Mouse (Mus musculus) limb, embryonic 13.5 days (tissue): ENCODE measurements around the gene Stox2. TPM values are rescaled to one million over a fixed set of nuclear protein-coding genes. Genes with fewer than 3 reads are reported as not detected.

Experiments
- ATAC-seq: fragments of 200-750 bp; cut with Nextera tagmentation; 2 replicates; pipeline ENCODE4 v1.8.0; 2017; ENCODE audit warnings: low read depth, moderate number of reproducible peaks, moderate TSS enrichment; ENCODE audit not compliant: low FRiP score
- H3K27ac ChIP-seq: fragments of 300-500 bp; sonication (generic); 2 replicates; pipeline ENCODE4 v1.5.1; 2015; ENCODE audit warnings: inconsistent platforms, mild to moderate bottlenecking, moderate library complexity
- H3K27me3 ChIP-seq: fragments of 300-500 bp; sonication (generic); 2 replicates; pipeline ENCODE4 v1.6.1; 2015; ENCODE audit warnings: mild to moderate bottlenecking, inconsistent platforms
- H3K36me3 ChIP-seq: fragments of 300-500 bp; sonication (generic); 2 replicates; pipeline ENCODE4 v1.6.1; 2015; ENCODE audit warnings: inconsistent platforms, mild to moderate bottlenecking, moderate library complexity
- H3K4me1 ChIP-seq: fragments of 300-500 bp; sonication (generic); 2 replicates; pipeline ENCODE4 v1.6.1; 2015; ENCODE audit warnings: inconsistent platforms
- H3K4me2 ChIP-seq: fragments of 300-500 bp; sonication (generic); replicated peaks from 2 replicates; pipeline ENCODE4 v1.6.1; 2015; ENCODE audit warnings: inconsistent platforms, mild to moderate bottlenecking, moderate library complexity
- H3K4me3 ChIP-seq: fragments of 300-500 bp; sonication (generic); 2 replicates; pipeline ENCODE4 v1.5.1; 2015; ENCODE audit warnings: moderate library complexity, mild to moderate bottlenecking, inconsistent platforms
- H3K9ac ChIP-seq: fragments of 300-500 bp; sonication (generic); 2 replicates; pipeline ENCODE4 v1.6.1; 2015; ENCODE audit warnings: mild to moderate bottlenecking, inconsistent platforms
- H3K9me3 ChIP-seq: fragments of 300-500 bp; sonication (generic); 2 replicates; pipeline ENCODE4 v1.6.1; 2016; ENCODE audit warnings: inconsistent platforms
- WGBS: fragments of 180-500 bp; shearing (Covaris S2); methylation state at CpG from one replicate; pipeline ENCODE4 v1.1.7; 2015; 5-methylcytosine and 5-hydroxymethylcytosine counted together
- polyA plus RNA-seq: library from polyadenylated mRNA; unstranded; fragments of >200 nt; fragmentation: Nextera tagmentation; extraction: Ambion mirVana; gene quantifications from 2 replicates; pipeline ENCODE4 v1.2.1, GENCODE M21; 2015

Gene Stox2
- polyA plus RNA-seq, 1 experiment from 2014 or later: 21.4 TPM

DNA sequence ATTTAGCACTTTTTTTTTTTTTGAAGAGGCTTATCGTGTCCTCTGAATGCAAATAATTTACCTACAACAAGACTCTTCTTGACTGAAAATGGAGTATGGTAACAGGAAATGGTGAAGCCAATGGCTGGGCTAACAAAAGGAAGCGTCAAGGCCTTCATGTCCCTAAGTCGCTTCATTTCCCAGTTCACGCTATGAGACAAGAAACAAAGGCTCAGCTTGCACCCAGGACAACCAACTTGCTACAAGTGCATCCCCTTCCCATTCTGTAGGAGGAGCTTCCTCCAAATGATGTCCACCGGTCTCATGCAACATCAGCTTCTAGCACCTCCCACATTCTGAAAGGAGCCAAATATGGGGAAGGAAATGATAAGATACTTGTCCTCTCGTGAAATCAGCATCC, 160.7 kb downstream of the Stox2 start:
- Histone ChIP-seq H3K9ac (no peak overlapping the region), H3K4me1 (peaks cover 67% of the 10 kb centered on the region), H3K4me3 (peak overlapping the region; percentile 84), H3K4me2 (peak overlapping the region; percentile 83), H3K36me3 (no peaks in the 10 kb centered on the region), H3K27me3 (no peaks in the 10 kb centered on the region), H3K27ac (no peak overlapping the region), H3K9me3 (no peaks in the 10 kb centered on the region)
- ATAC-seq: no peak
- 85% methylated on average over 6 of the region's 6 CpGs for WGBS

- WGBS: 72% methylated on average over 21 of the region's 21 CpGs
- H3K4me1 ChIP-seq: peaks cover 65% of the 10 kb centered on the region
- no peak overlapping the region for H3K4me3 ChIP-seq
Observed at GRCm38 (mm10) chr8:47284329-47285326, 161.5 kb downstream of the Stox2 start.

DNA sequence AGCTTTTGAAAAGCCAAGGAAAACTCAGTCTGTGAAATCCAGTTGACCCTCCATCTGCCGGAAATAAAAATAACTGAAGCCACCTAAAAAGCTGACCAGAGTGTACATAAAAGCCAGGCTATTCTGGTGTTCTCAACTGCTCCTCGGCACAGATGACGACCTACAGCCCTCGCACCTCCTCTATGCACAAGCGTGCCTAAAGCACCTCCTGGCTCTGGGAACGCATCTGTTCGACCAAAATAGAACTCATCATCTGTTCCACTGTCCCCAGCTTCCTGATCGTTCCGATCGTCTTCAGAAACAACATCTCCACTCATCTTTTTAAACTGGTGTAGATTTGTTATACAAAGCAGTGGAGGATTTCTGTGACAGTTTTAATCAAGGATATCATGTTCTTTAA, 166.3 kb downstream of the Stox2 start:
- H3K4me1 ChIP-seq: peaks cover 66% of the 10 kb centered on the region
- WGBS: 61% methylated on average over 10 of the region's 10 CpGs

More at GRCm38 (mm10) chr8:47284329-47285326, 161.5 kb downstream of the Stox2 start:
- H3K27ac ChIP-seq: no peak overlapping the region
- H3K27me3 ChIP-seq: no peaks in the 10 kb centered on the region
- no peaks in the 10 kb centered on the region for H3K9me3 ChIP-seq
- no peak overlapping the region for H3K9ac ChIP-seq
- no peak for ATAC-seq
- peak overlapping the region; percentile 36 for H3K4me2 ChIP-seq
- H3K36me3 ChIP-seq: no peaks in the 10 kb centered on the region

DNA sequence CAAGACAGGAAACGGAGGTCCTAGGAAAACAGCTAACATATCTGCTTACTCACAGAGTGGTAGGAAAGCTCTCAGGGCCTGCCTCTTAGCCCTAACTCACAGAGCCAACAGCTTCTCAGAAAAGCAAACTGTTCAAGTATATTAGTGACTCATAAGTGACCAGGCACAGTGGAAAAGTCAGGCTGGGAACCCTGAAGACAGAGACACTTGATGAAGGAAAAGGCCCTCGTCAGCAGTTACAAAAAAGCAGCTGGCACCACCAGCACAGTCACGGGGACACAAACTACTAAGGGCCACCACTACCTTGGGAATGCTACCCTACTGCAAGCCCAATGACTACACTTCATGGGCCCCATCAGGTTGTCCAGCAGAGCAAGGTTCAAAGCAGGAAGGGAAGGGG, 168.0 kb downstream of the Stox2 start:
- H3K4me2 ChIP-seq: no peak overlapping the region
- peaks cover 57% of the 10 kb centered on the region for H3K4me1 ChIP-seq
- H3K9me3 ChIP-seq: no peaks in the 10 kb centered on the region
- no peak for ATAC-seq
- no peak overlapping the region for H3K9ac ChIP-seq
- WGBS: 84% methylated on average over 3 of the region's 3 CpGs
- no peaks in the 10 kb centered on the region for H3K27me3 ChIP-seq
- no peak overlapping the region for H3K4me3 ChIP-seq
- no peaks in the 10 kb centered on the region for H3K36me3 ChIP-seq
- H3K27ac ChIP-seq: no peak overlapping the region

More for the DNA sequence above, 166.3 kb downstream of the Stox2 start:
- Histone ChIP-seq H3K4me3 (no peak overlapping the region), H3K9ac (no peak overlapping the region), H3K9me3 (no peaks in the 10 kb centered on the region), H3K36me3 (no peaks in the 10 kb centered on the region), H3K27ac (no peak overlapping the region), H3K27me3 (no peaks in the 10 kb centered on the region), H3K4me2 (no peak overlapping the region)
- ATAC-seq: no peak

DNA sequence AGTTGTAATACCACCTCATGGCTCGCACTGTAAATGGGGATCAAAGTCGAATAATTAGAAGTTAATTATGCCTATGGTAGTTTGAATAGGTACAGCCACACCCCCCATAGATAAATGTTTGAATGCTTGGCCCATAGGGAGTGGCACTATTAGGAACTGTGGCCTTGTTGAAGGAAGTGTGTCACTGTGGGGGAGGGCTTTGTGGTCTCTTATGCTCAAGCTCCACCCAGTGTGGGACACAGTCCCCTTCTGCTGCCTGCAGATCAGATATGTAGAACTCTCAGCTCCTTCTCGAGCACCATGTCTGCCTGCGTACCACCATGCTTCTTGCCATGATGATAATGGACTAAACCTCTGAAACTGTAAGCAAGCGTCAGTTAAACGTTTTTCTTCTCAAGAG, 177.2 kb downstream of the Stox2 start:
- H3K4me1 ChIP-seq: peaks cover 27% of the 10 kb centered on the region
- no peaks in the 10 kb centered on the region for H3K36me3 ChIP-seq
- H3K4me2 ChIP-seq: no peak overlapping the region
- no peaks in the 10 kb centered on the region for H3K27me3 ChIP-seq
- H3K27ac ChIP-seq: 0 out of 2 replicates have a peak overlapping the region, but pooled peaks have one; percentile 56
- 85% methylated on average over 6 of the region's 6 CpGs for WGBS
- no peak overlapping the region for H3K4me3 ChIP-seq
- no peak for ATAC-seq
- no peak overlapping the region for H3K9ac ChIP-seq
- H3K9me3 ChIP-seq: no peaks in the 10 kb centered on the region

GRCm38 (mm10) chr8:47268062-47268822, 177.9 kb downstream of the Stox2 start:
- no peak overlapping the region for H3K9ac ChIP-seq
- H3K27ac ChIP-seq: peak overlapping the region; percentile 56; the same call in 1 of the 2 replicates
- H3K4me2 ChIP-seq: peak overlapping the region; percentile 32
- no peaks in the 10 kb centered on the region for H3K36me3 ChIP-seq
- H3K27me3 ChIP-seq: no peaks in the 10 kb centered on the region
- peaks cover 34% of the 10 kb centered on the region for H3K4me1 ChIP-seq
- ATAC-seq: peak; percentile 86
- H3K4me3 ChIP-seq: no peak overlapping the region
- no peaks in the 10 kb centered on the region for H3K9me3 ChIP-seq
- 47% methylated on average over 21 of the region's 21 CpGs for WGBS

DNA sequence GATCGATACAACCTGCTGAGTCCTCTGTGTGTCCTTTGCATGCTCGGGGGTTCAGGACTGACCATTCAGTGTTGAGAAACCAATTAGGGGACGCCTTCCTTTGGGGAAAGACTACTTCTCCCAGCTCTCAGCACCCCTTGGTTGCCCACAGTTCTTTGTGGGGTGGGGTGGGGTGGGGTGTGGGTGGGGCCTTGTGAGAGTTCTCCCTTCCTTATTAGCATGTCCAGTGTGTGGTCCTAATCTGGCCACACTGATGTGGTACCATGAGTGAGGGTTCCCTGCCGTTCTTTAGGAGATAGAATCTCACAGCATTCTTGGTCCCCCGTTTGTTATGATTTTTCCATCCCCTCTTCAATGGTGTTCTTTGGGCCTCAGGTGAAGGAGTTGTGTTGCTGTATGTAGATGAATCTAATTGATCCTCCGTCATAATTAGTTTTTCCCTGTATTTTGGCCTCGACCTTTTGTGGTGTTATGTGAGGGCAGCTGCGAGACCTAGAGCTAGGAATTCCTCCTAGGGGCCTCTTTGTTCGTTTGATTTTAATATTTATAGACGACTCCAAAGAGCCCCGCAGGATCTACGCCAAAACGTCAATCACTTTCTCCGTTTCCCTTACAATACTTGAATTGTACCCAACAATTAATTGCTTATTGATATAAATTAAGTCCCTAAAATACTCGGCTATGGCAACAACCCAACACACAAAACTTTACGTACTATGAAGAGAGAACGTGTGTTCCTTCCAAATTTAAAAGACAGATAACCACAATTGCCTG, 182.9 kb downstream of the Stox2 start:
- H3K4me2 ChIP-seq: peak overlapping the region; percentile 45
- 57% methylated on average over 17 of the region's 17 CpGs for WGBS
- H3K4me3 ChIP-seq: no peak overlapping the region
- H3K4me1 ChIP-seq: peaks cover 50% of the 10 kb centered on the region
- no peak for ATAC-seq
- H3K9ac ChIP-seq: no peak overlapping the region
- H3K27ac ChIP-seq: peak overlapping the region; percentile 22; the same call in 1 of the 2 replicates
- no peaks in the 10 kb centered on the region for H3K9me3 ChIP-seq
- H3K36me3 ChIP-seq: 0 out of 2 replicates have a peak, but pooled peaks cover 3% of the 10 kb centered on the region
- H3K27me3 ChIP-seq: no peaks in the 10 kb centered on the region

DNA sequence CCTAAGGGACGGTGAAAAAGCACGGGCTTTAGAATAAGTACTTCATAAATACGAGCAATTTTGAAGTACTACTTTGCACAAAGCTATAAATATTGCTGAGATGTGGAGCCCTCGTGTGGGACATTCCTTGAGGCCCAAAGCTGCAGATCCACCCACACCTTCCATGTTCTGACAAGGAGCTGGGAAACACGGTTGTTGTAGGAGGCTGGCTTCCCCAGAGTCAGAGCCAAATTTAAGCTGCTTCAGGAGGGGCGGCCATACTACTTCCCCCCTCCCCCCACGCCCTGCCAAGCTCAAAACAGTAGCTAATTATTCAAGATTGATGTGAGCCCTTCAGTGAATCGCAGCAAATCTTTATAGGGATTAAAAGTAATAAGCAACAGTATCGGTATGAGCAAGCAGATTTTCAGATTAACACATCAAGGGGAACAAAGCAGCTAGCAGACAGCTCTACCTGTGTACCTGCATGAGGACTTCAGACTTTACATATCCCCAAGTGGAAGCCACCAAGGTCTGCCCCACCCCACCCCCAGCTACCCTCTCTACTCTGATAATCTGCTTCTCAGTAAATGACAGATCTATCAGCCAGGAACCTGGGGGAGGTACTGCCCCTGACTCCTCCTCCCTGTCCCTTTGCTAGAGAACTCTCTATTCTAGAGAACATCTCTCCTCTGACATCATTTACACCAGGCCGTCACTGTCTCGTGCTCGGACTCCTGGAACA, 185.2 kb downstream of the Stox2 start:
- 0 out of 2 replicates have a peak, but pooled peaks cover 3% of the 10 kb centered on the region for H3K36me3 ChIP-seq
- peaks cover 46% of the 10 kb centered on the region for H3K4me1 ChIP-seq
- H3K4me2 ChIP-seq: no peak overlapping the region
- H3K27ac ChIP-seq: no peak overlapping the region
- no peaks in the 10 kb centered on the region for H3K27me3 ChIP-seq
- WGBS: 52% methylated on average over 12 of the region's 12 CpGs
- no peak overlapping the region for H3K4me3 ChIP-seq
- ATAC-seq: no peak
- no peak overlapping the region for H3K9ac ChIP-seq
- H3K9me3 ChIP-seq: no peaks in the 10 kb centered on the region

DNA sequence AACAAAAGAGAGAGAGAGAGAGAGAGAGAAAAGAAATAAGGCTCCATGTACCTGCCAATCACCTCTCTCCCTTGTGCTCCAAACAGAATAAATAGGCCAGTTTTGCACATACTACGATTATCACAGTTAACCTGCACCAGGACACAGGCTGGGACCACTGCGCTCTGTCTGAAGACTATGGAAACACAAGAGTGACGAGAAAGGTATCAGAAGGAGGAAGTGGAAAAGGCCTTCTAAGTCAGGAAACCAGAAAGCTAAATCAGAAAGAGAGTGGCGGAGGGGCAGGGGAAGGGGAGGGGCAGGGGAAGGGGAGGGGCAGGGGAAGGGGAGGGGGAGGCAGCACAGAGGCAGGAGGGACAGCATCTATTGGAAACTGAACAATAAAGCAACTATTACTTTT, 195.3 kb downstream of the Stox2 start:
- WGBS: 78% methylated on average over 3 of the region's 4 CpGs
- ATAC-seq: no peak
- H3K9ac ChIP-seq: no peak overlapping the region
- H3K27ac ChIP-seq: no peak overlapping the region
- no peak overlapping the region for H3K4me3 ChIP-seq
- no peaks in the 10 kb centered on the region for H3K9me3 ChIP-seq
- no peaks in the 10 kb centered on the region for H3K36me3 ChIP-seq
- no peak overlapping the region for H3K4me2 ChIP-seq
- no peaks in the 10 kb centered on the region for H3K27me3 ChIP-seq
- H3K4me1 ChIP-seq: peaks cover 19% of the 10 kb centered on the region

DNA sequence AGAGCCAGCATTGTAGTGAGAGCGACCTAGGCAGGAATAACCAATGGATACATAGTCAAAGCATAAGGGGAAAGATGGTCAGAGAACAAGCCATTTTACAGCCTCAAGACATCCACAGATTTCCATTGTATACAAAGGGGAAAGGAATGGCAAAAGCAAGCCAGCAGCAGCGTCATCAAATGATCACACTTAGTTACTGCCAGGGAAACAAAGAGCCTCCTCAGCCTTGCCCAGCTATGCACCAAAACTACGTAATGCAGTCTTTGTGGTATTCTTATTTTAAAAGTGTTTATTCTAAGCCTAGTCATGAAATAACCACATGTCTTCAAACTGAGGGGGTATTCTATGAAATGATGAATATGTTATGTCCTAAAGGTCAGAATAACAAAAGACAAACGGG, 201.0 kb downstream of the Stox2 start:
- Histone ChIP-seq H3K9me3 (no peaks in the 10 kb centered on the region), H3K4me3 (no peak overlapping the region), H3K9ac (no peak overlapping the region), H3K4me2 (no peak overlapping the region), H3K27me3 (no peaks in the 10 kb centered on the region), H3K27ac (no peak overlapping the region), H3K36me3 (no peaks in the 10 kb centered on the region), H3K4me1 (peaks cover 60% of the 10 kb centered on the region)
- ATAC-seq: no peak
- 71% methylated on average over 4 of the region's 4 CpGs for WGBS

- ATAC-seq: no peak
- Histone ChIP-seq H3K27ac (no peak overlapping the region), H3K36me3 (no peaks in the 10 kb centered on the region), H3K4me2 (no peak overlapping the region), H3K4me1 (peaks cover 62% of the 10 kb centered on the region), H3K9ac (no peak overlapping the region), H3K27me3 (no peaks in the 10 kb centered on the region), H3K9me3 (no peaks in the 10 kb centered on the region), H3K4me3 (no peak overlapping the region)
- WGBS: 96% methylated on average over 15 of the region's 15 CpGs
Observed at GRCm38 (mm10) chr8:47244202-47244601, 202.0 kb downstream of the Stox2 start.
